Mouse (Mus musculus): Measurements from ENCODE around the gene Sox8. TPM values are rescaled to one million over a fixed set of nuclear protein-coding genes. Genes with fewer than 3 reads are reported as not detected.

The Sox8 gene
- polyA plus RNA-seq (2014; fragmentation: Nextera tagmentation; extraction: Ambion mirVana) = 6.5 and 9.1 TPM in 2 replicates

GRCm38 (mm10) chr17:25570648-25571452 is at the start of gene Sox8:
Gene Sox8, minus strand, starts transcription at chr17:25570686.
- Histone ChIP-seq H3K27ac (ENCODE audit: low read depth, low read length) (no peak within 1 kb of the TSS), H3K9ac (ENCODE audit: low read length) (peak within 1 kb of the TSS; percentile 48), H3K4me3 (ENCODE audit: low read depth, low read length) (peak within 1 kb of the TSS; percentile 52), H3K4me2 (ENCODE audit: low read depth) (peak within 1 kb of the TSS; percentile 98), H3K27me3 (ENCODE audit: control insufficient read depth, insufficient read depth, low read length) (peaks cover 14% of the 10 kb centered on the region), H3K4me1 (ENCODE audit: control insufficient read depth, insufficient read depth, low read length) (peaks cover 20% of the 10 kb centered on the region), H3K9me3 (ENCODE audit: control insufficient read depth, low read length) (no peaks in the 10 kb centered on the region), H3K36me3 (ENCODE audit: control insufficient read depth, insufficient read depth, low read length) (no peaks in the 10 kb centered on the region)
- under 1% methylated on average over 52 of the region's 61 CpGs for WGBS
- DNase-seq (ENCODE audit: low spot score) (peak; percentile 90), ATAC-seq (ENCODE audit: insufficient read depth, low FRiP score, low TSS enrichment) (peak; percentile 67)

- ATAC-seq (ENCODE audit: insufficient read depth, low FRiP score, low TSS enrichment) = no peak
These were observed 48.1 kb upstream of the Sox8 start for GRCm38 (mm10) chr17:25618508-25619056.

GRCm38 (mm10) chr17:25614723-25615510 is 44.4 kb upstream of the Sox8 start:
- 91% methylated on average over 10 of the region's 10 CpGs for WGBS
- 0 out of 2 replicates have a peak, but pooled peaks cover 3% of the 10 kb centered on the region for H3K36me3 ChIP-seq (ENCODE audit: control insufficient read depth, insufficient read depth, low read length)
- ATAC-seq (ENCODE audit: insufficient read depth, low FRiP score, low TSS enrichment) = no peak

More at GRCm38 (mm10) chr17:25618508-25619056, 48.1 kb upstream of the Sox8 start:
- H3K9ac ChIP-seq (ENCODE audit: low read length) = no peak overlapping the region
- H3K27me3 ChIP-seq (ENCODE audit: control insufficient read depth, insufficient read depth, low read length) = no peaks in the 10 kb centered on the region
- 0 out of 2 replicates have a peak, but pooled peaks cover 3% of the 10 kb centered on the region for H3K36me3 ChIP-seq (ENCODE audit: control insufficient read depth, insufficient read depth, low read length)
- 81% methylated on average over 16 of the region's 16 CpGs for WGBS
- no peak overlapping the region for H3K4me3 ChIP-seq (ENCODE audit: low read depth, low read length)
- H3K27ac ChIP-seq (ENCODE audit: low read depth, low read length) = no peak overlapping the region
- no peaks in the 10 kb centered on the region for H3K4me1 ChIP-seq (ENCODE audit: control insufficient read depth, insufficient read depth, low read length)
- DNase-seq (ENCODE audit: low spot score) = no peak
- no peak overlapping the region for H3K4me2 ChIP-seq (ENCODE audit: low read depth)
- H3K9me3 ChIP-seq (ENCODE audit: control insufficient read depth, low read length) = no peaks in the 10 kb centered on the region

GRCm38 (mm10) chr17:25613323-25613722 is 42.8 kb upstream of the Sox8 start:
- H3K27ac ChIP-seq (ENCODE audit: low read depth, low read length) = no peak overlapping the region
- WGBS = 95% methylated on average over 6 of the region's 6 CpGs
- H3K27me3 ChIP-seq (ENCODE audit: control insufficient read depth, insufficient read depth, low read length) = no peaks in the 10 kb centered on the region
- no peak overlapping the region for H3K9ac ChIP-seq (ENCODE audit: low read length)
- DNase-seq (ENCODE audit: low spot score) (no peak), ATAC-seq (ENCODE audit: insufficient read depth, low FRiP score, low TSS enrichment) (no peak)
- no peak overlapping the region for H3K4me2 ChIP-seq (ENCODE audit: low read depth)
- no peaks in the 10 kb centered on the region for H3K9me3 ChIP-seq (ENCODE audit: control insufficient read depth, low read length)
- no peak overlapping the region for H3K4me3 ChIP-seq (ENCODE audit: low read depth, low read length)
- 0 out of 2 replicates have a peak, but pooled peaks cover 3% of the 10 kb centered on the region for H3K4me1 ChIP-seq (ENCODE audit: control insufficient read depth, insufficient read depth, low read length)
- H3K36me3 ChIP-seq (ENCODE audit: control insufficient read depth, insufficient read depth, low read length) = 0 out of 2 replicates have a peak, but pooled peaks cover 3% of the 10 kb centered on the region

More at GRCm38 (mm10) chr17:25614723-25615510, 44.4 kb upstream of the Sox8 start:
- DNase-seq (ENCODE audit: low spot score) = no peak
- H3K27ac ChIP-seq (ENCODE audit: low read depth, low read length) = no peak overlapping the region
- H3K9ac ChIP-seq (ENCODE audit: low read length) = no peak overlapping the region
- no peaks in the 10 kb centered on the region for H3K27me3 ChIP-seq (ENCODE audit: control insufficient read depth, insufficient read depth, low read length)
- H3K4me3 ChIP-seq (ENCODE audit: low read depth, low read length) = no peak overlapping the region
- no peak overlapping the region for H3K4me2 ChIP-seq (ENCODE audit: low read depth)
- no peaks in the 10 kb centered on the region for H3K9me3 ChIP-seq (ENCODE audit: control insufficient read depth, low read length)
- 0 out of 2 replicates have a peak, but pooled peaks cover 1% of the 10 kb centered on the region for H3K4me1 ChIP-seq (ENCODE audit: control insufficient read depth, insufficient read depth, low read length)

- Histone ChIP-seq H3K36me3 (ENCODE audit: control insufficient read depth, insufficient read depth, low read length) (0 out of 2 replicates have a peak, but pooled peaks cover 3% of the 10 kb centered on the region), H3K9me3 (ENCODE audit: control insufficient read depth, low read length) (no peaks in the 10 kb centered on the region), H3K4me2 (ENCODE audit: low read depth) (no peak overlapping the region), H3K4me3 (ENCODE audit: low read depth, low read length) (no peak overlapping the region), H3K27me3 (ENCODE audit: control insufficient read depth, insufficient read depth, low read length) (no peaks in the 10 kb centered on the region), H3K9ac (ENCODE audit: low read length) (no peak overlapping the region), H3K27ac (ENCODE audit: low read depth, low read length) (no peak overlapping the region), H3K4me1 (ENCODE audit: control insufficient read depth, insufficient read depth, low read length) (0 out of 2 replicates have a peak, but pooled peaks cover 3% of the 10 kb centered on the region)
- no peak for ATAC-seq (ENCODE audit: insufficient read depth, low FRiP score, low TSS enrichment)
- no peak for DNase-seq (ENCODE audit: low spot score)
- WGBS = 79% methylated on average over 9 of the region's 9 CpGs
These were observed 42.1 kb upstream of the Sox8 start for GRCm38 (mm10) chr17:25612537-25612936.

GRCm38 (mm10) chr17:25610151-25610550 is 39.7 kb upstream of the Sox8 start:
- Histone ChIP-seq H3K9ac (ENCODE audit: low read length) (no peak overlapping the region), H3K4me3 (ENCODE audit: low read depth, low read length) (no peak overlapping the region), H3K27ac (ENCODE audit: low read depth, low read length) (no peak overlapping the region), H3K4me2 (ENCODE audit: low read depth) (no peak overlapping the region), H3K36me3 (ENCODE audit: control insufficient read depth, insufficient read depth, low read length) (0 out of 2 replicates have a peak, but pooled peaks cover 3% of the 10 kb centered on the region), H3K4me1 (ENCODE audit: control insufficient read depth, insufficient read depth, low read length) (peaks cover 6% of the 10 kb centered on the region), H3K9me3 (ENCODE audit: control insufficient read depth, low read length) (no peaks in the 10 kb centered on the region), H3K27me3 (ENCODE audit: control insufficient read depth, insufficient read depth, low read length) (no peaks in the 10 kb centered on the region)
- ATAC-seq (ENCODE audit: insufficient read depth, low FRiP score, low TSS enrichment) (no peak), DNase-seq (ENCODE audit: low spot score) (no peak)
- WGBS = 91% methylated on average over 9 of the region's 9 CpGs

- H3K4me2 ChIP-seq (ENCODE audit: low read depth) = no peak overlapping the region
- DNase-seq (ENCODE audit: low spot score) (no peak), ATAC-seq (ENCODE audit: insufficient read depth, low FRiP score, low TSS enrichment) (no peak)
- H3K36me3 ChIP-seq (ENCODE audit: control insufficient read depth, insufficient read depth, low read length) = 0 out of 2 replicates have a peak, but pooled peaks cover 1% of the 10 kb centered on the region
- WGBS = 76% methylated on average over 3 of the region's 3 CpGs
- H3K9me3 ChIP-seq (ENCODE audit: control insufficient read depth, low read length) = no peaks in the 10 kb centered on the region
- H3K27me3 ChIP-seq (ENCODE audit: control insufficient read depth, insufficient read depth, low read length) = no peaks in the 10 kb centered on the region
- H3K4me1 ChIP-seq (ENCODE audit: control insufficient read depth, insufficient read depth, low read length) = peaks cover 6% of the 10 kb centered on the region
- H3K27ac ChIP-seq (ENCODE audit: low read depth, low read length) = no peak overlapping the region
- H3K9ac ChIP-seq (ENCODE audit: low read length) = no peak overlapping the region
- H3K4me3 ChIP-seq (ENCODE audit: low read depth, low read length) = no peak overlapping the region
These were observed 39.0 kb upstream of the Sox8 start for GRCm38 (mm10) chr17:25609506-25609828.

GRCm38 (mm10) chr17:25608821-25609505 is 38.5 kb upstream of the Sox8 start:
- WGBS = 68% methylated on average over 10 of the region's 10 CpGs
- Histone ChIP-seq H3K27ac (ENCODE audit: low read depth, low read length) (no peak overlapping the region), H3K9me3 (ENCODE audit: control insufficient read depth, low read length) (no peaks in the 10 kb centered on the region), H3K4me3 (ENCODE audit: low read depth, low read length) (no peak overlapping the region), H3K9ac (ENCODE audit: low read length) (0 out of 2 replicates have a peak overlapping the region, but pooled peaks have one; percentile 1), H3K27me3 (ENCODE audit: control insufficient read depth, insufficient read depth, low read length) (no peaks in the 10 kb centered on the region), H3K4me2 (ENCODE audit: low read depth) (no peak overlapping the region), H3K4me1 (ENCODE audit: control insufficient read depth, insufficient read depth, low read length) (peaks cover 8% of the 10 kb centered on the region), H3K36me3 (ENCODE audit: control insufficient read depth, insufficient read depth, low read length) (no peaks in the 10 kb centered on the region)
- ATAC-seq (ENCODE audit: insufficient read depth, low FRiP score, low TSS enrichment) (no peak), DNase-seq (ENCODE audit: low spot score) (no peak)
